Mouse (Mus musculus): ENCODE measurements at regions not wholly inside any gene's neighbourhood (a gene's known extent, or its start where the extent isn't known, plus 50 kb on each side); places are given as distances from the start of the nearest gene placed in this dataset.

- Histone ChIP-seq H3K4me2 (replicated peaks; ENCODE audit: low read depth) (no peak overlapping the region), H3K36me3 (ENCODE audit: control insufficient read depth, insufficient read depth) (no peaks in the 10 kb centered on the region), H3K9ac (ENCODE audit: low read depth, low read length) (no peak overlapping the region), H3K27me3 (replicated peaks; ENCODE audit: control insufficient read depth, insufficient read depth, low read length) (no peaks in the 10 kb centered on the region), H3K4me1 (replicated peaks; ENCODE audit: control insufficient read depth, insufficient read depth, low read length) (no peaks in the 10 kb centered on the region; the same call in 1 of the 2 replicates), H3K9me3 (ENCODE audit: control insufficient read depth) (no peaks in the 10 kb centered on the region), H3K4me3 (ENCODE audit: low read depth, low read length) (no peak overlapping the region), H3K27ac (ENCODE audit: low read depth, low read length) (no peak overlapping the region)
- TF ChIP-seq CTCF (IDR thresholded peaks at IDR 0.05; ENCODE audit: low read depth) = no peak
- WGBS = 60% methylated on average over 3 of the region's 3 CpGs
- no peak for ATAC-seq
These were observed 122.1 kb upstream of the Smim23 start for GRCm38 (mm10) chr11:32946481-32947001.

GRCm38 (mm10) chr11:32945071-32945470, 120.7 kb upstream of the Smim23 start:
- no peaks in the 10 kb centered on the region; the same call in 1 of the 2 replicates for H3K4me1 ChIP-seq (replicated peaks; ENCODE audit: control insufficient read depth, insufficient read depth, low read length)
- H3K4me2 ChIP-seq (replicated peaks; ENCODE audit: low read depth) = no peak overlapping the region
- 84% methylated on average over 2 of the region's 2 CpGs for WGBS
- TF ChIP-seq CTCF (IDR thresholded peaks at IDR 0.05; ENCODE audit: low read depth) = no peak
- H3K4me3 ChIP-seq (ENCODE audit: low read depth, low read length) = no peak overlapping the region
- ATAC-seq = no peak
- H3K36me3 ChIP-seq (ENCODE audit: control insufficient read depth, insufficient read depth) = no peaks in the 10 kb centered on the region
- no peaks in the 10 kb centered on the region for H3K9me3 ChIP-seq (ENCODE audit: control insufficient read depth)
- H3K9ac ChIP-seq (ENCODE audit: low read depth, low read length) = no peak overlapping the region
- H3K27me3 ChIP-seq (replicated peaks; ENCODE audit: control insufficient read depth, insufficient read depth, low read length) = no peaks in the 10 kb centered on the region
- no peak overlapping the region for H3K27ac ChIP-seq (ENCODE audit: low read depth, low read length)

- Histone ChIP-seq H3K4me3 (ENCODE audit: low read depth, low read length) (no peak overlapping the region), H3K4me2 (replicated peaks; ENCODE audit: low read depth) (no peak overlapping the region), H3K4me1 (replicated peaks; ENCODE audit: control insufficient read depth, insufficient read depth, low read length) (no peaks in the 10 kb centered on the region; the same call in 1 of the 2 replicates), H3K27ac (ENCODE audit: low read depth, low read length) (no peak overlapping the region), H3K27me3 (replicated peaks; ENCODE audit: control insufficient read depth, insufficient read depth, low read length) (no peaks in the 10 kb centered on the region), H3K36me3 (ENCODE audit: control insufficient read depth, insufficient read depth) (no peaks in the 10 kb centered on the region), H3K9me3 (ENCODE audit: control insufficient read depth) (no peaks in the 10 kb centered on the region), H3K9ac (ENCODE audit: low read depth, low read length) (no peak overlapping the region)
- TF ChIP-seq CTCF (IDR thresholded peaks at IDR 0.05; ENCODE audit: low read depth) = no peak
- WGBS = 70% methylated on average over 5 of the region's 5 CpGs
- ATAC-seq = no peak
These were observed 117.1 kb upstream of the Smim23 start for GRCm38 (mm10) chr11:32941331-32942009.

- Histone ChIP-seq H3K4me1 (replicated peaks; ENCODE audit: control insufficient read depth, insufficient read depth, low read length) (no peaks in the 10 kb centered on the region), H3K9me3 (ENCODE audit: control insufficient read depth) (no peaks in the 10 kb centered on the region), H3K9ac (ENCODE audit: low read depth, low read length) (no peak overlapping the region), H3K4me2 (replicated peaks; ENCODE audit: low read depth) (no peak overlapping the region), H3K4me3 (ENCODE audit: low read depth, low read length) (no peak overlapping the region), H3K36me3 (ENCODE audit: control insufficient read depth, insufficient read depth) (no peaks in the 10 kb centered on the region), H3K27ac (ENCODE audit: low read depth, low read length) (no peak overlapping the region), H3K27me3 (replicated peaks; ENCODE audit: control insufficient read depth, insufficient read depth, low read length) (no peaks in the 10 kb centered on the region)
- ATAC-seq = no peak
- no peak for TF ChIP-seq CTCF (IDR thresholded peaks at IDR 0.05; ENCODE audit: low read depth)
- WGBS = 92% methylated on average over 1 of the region's 1 CpGs
These were observed 114.7 kb upstream of the Smim23 start for GRCm38 (mm10) chr11:32939102-32939501.

GRCm38 (mm10) chr11:32937167-32937566, 112.8 kb upstream of the Smim23 start:
- Histone ChIP-seq H3K4me3 (ENCODE audit: low read depth, low read length) (no peak overlapping the region), H3K4me1 (replicated peaks; ENCODE audit: control insufficient read depth, insufficient read depth, low read length) (no peaks in the 10 kb centered on the region), H3K27ac (ENCODE audit: low read depth, low read length) (no peak overlapping the region), H3K27me3 (replicated peaks; ENCODE audit: control insufficient read depth, insufficient read depth, low read length) (no peaks in the 10 kb centered on the region), H3K9me3 (ENCODE audit: control insufficient read depth) (no peaks in the 10 kb centered on the region), H3K9ac (ENCODE audit: low read depth, low read length) (no peak overlapping the region), H3K4me2 (replicated peaks; ENCODE audit: low read depth) (no peak overlapping the region), H3K36me3 (ENCODE audit: control insufficient read depth, insufficient read depth) (no peaks in the 10 kb centered on the region)
- WGBS = 28% methylated on average over 1 of the region's 1 CpGs
- TF ChIP-seq CTCF (IDR thresholded peaks at IDR 0.05; ENCODE audit: low read depth) = no peak
- ATAC-seq = no peak

GRCm38 (mm10) chr11:32931928-32932327, 107.5 kb upstream of the Smim23 start:
- no peak for ATAC-seq
- Histone ChIP-seq H3K36me3 (ENCODE audit: control insufficient read depth, insufficient read depth) (no peaks in the 10 kb centered on the region), H3K4me1 (replicated peaks; ENCODE audit: control insufficient read depth, insufficient read depth, low read length) (no peaks in the 10 kb centered on the region), H3K4me2 (replicated peaks; ENCODE audit: low read depth) (no peak overlapping the region), H3K9me3 (ENCODE audit: control insufficient read depth) (no peaks in the 10 kb centered on the region), H3K27ac (ENCODE audit: low read depth, low read length) (no peak overlapping the region), H3K27me3 (replicated peaks; ENCODE audit: control insufficient read depth, insufficient read depth, low read length) (no peaks in the 10 kb centered on the region), H3K4me3 (ENCODE audit: low read depth, low read length) (no peak overlapping the region), H3K9ac (ENCODE audit: low read depth, low read length) (no peak overlapping the region)
- WGBS = 47% methylated on average over 9 of the region's 9 CpGs
- TF ChIP-seq CTCF (IDR thresholded peaks at IDR 0.05; ENCODE audit: low read depth) = no peak

Data from intestine, postnatal 0 days (tissue).